Comparison of ENCODE assay signal across 9 mouse cellular contexts in the genomic region with DNA sequence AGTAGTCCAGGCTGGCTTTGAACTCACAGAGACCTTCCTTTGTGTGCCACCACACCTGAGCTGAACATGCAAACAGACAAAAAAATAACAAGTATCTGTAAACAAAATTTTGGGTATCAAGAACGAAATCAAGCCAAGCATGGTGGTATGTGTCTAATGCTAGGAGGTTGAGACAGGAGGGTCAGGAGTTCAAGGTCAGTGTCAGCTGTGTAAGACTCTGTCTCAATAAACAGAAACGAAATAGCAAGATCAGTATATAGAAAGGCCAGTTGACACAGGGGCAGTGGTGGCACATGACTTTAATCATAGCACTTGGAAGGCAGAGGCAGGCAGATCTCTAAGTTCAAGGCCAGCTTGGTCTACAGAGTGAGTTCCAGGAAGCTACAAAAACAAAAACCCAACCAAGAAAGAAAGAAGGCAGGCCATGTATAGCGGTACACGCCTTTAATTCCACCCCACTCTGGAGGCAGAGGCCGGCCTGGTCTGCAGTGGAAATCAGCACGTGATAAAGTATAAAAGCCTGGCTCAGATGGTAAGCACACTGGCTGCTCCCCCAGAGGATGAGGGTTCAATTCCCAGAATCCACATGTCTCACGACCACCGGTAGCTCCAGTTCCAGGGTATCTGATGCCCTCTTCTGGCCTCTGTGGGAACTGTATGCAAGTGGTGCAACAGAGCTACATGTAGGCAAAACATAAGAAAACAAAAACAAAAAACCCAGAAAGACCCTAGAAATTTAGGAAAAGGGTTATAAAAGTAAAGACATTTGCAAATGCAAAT. TPM values are rescaled to one million over a fixed set of nuclear protein-coding genes. Genes with fewer than 3 reads are reported as not detected.
DNase-seq lines count a peak whose midpoint lies in the region; ATAC-seq lines count a peak whose summit lies in the region.
"Had no signal": no experiment of that assay in that cellular context is flagged by ENCODE, and none has a peak within 500 bp of the region (broad histone marks: within the 10 kb centered on the region; RNA-seq: fewer than 3 reads in every experiment).

No protein-coding gene starts in this region.

- no peak overlapping the region for H3K27ac ChIP-seq in hindbrain, embryonic 11.5 days (ENCODE audit: low read depth, low read length)
- no peak overlapping the region for H3K27ac ChIP-seq in hindbrain, embryonic 13.5 days
- no peak overlapping the region for H3K27ac ChIP-seq in hindbrain, embryonic 14.5 days
- no peak overlapping the region for H3K27ac ChIP-seq in liver, embryonic 11.5 days (ENCODE audit: low read depth, low read length)
- no peak overlapping the region for H3K27ac ChIP-seq in neural tube, embryonic 12.5 days
- H3K27ac ChIP-seq: limb, embryonic 15.5 days had no signal

- peak; percentile 41; the same call in 1 of the 2 replicates for ATAC-seq in hindbrain, embryonic 11.5 days (ENCODE audit: low FRiP score)
- ATAC-seq in hindbrain, embryonic 13.5 days (ENCODE audit: low FRiP score) = no peak
- ATAC-seq in hindbrain, embryonic 14.5 days (ENCODE audit: low FRiP score) = 0 out of 2 replicates have a peak, but pooled peaks have one; percentile 57
- ATAC-seq in liver, embryonic 11.5 days (replicated peaks; ENCODE audit: low FRiP score) = 0 out of 2 replicates have a peak, but pooled peaks have one; percentile 14
- 0 out of 2 replicates have a peak, but pooled peaks have one; percentile 39 for ATAC-seq in neural tube, embryonic 12.5 days (ENCODE audit: low FRiP score, low read depth)

- DNase-seq in hindbrain, embryonic 11.5 days (ENCODE audit: low spot score) = peak; percentile 77
- peak; percentile 33 for DNase-seq in MEL-GATA-1-ER (ENCODE audit: extremely low read depth, low read depth)
- peak; percentile 30 for DNase-seq in embryo, embryonic 11.5 days (ENCODE audit: low read depth, low spot score)
- DNase-seq in hindbrain, embryonic 14.5 days (ENCODE audit: low spot score) = peak; percentile 68
- DNase-seq in liver, embryonic 11.5 days (ENCODE audit: low spot score) = no peak
- DNase-seq in urinary bladder, adult 2 months (ENCODE audit: low spot score) = no peak

- no peaks in the 10 kb centered on the region for H3K4me1 ChIP-seq in hindbrain, embryonic 11.5 days (replicated peaks; ENCODE audit: control insufficient read depth, insufficient read depth, low read length)
- H3K4me1 ChIP-seq in hindbrain, embryonic 13.5 days (replicated peaks) = no peaks in the 10 kb centered on the region
- no peaks in the 10 kb centered on the region for H3K4me1 ChIP-seq in hindbrain, embryonic 14.5 days (replicated peaks; ENCODE audit: control insufficient read depth, insufficient read depth, low read length)
- no peaks in the 10 kb centered on the region for H3K4me1 ChIP-seq in liver, embryonic 11.5 days (replicated peaks; ENCODE audit: control insufficient read depth, insufficient read depth, low read length)
- H3K4me1 ChIP-seq in neural tube, embryonic 12.5 days = no peaks in the 10 kb centered on the region
- H3K4me1 ChIP-seq: limb, embryonic 15.5 days had no signal

- H3K4me3 ChIP-seq in hindbrain, embryonic 11.5 days (ENCODE audit: low read depth, low read length) = no peak overlapping the region
- no peak overlapping the region for H3K4me3 ChIP-seq in hindbrain, embryonic 13.5 days
- H3K4me3 ChIP-seq in hindbrain, embryonic 14.5 days (replicated peaks; ENCODE audit: low read length) = no peak overlapping the region
- H3K4me3 ChIP-seq in liver, embryonic 11.5 days (ENCODE audit: low read depth, low read length) = no peak overlapping the region
- H3K4me3 ChIP-seq in neural tube, embryonic 12.5 days = no peak overlapping the region
- H3K4me3 ChIP-seq: limb, embryonic 15.5 days had no signal

- no peaks in the 10 kb centered on the region for H3K27me3 ChIP-seq in hindbrain, embryonic 11.5 days (ENCODE audit: control insufficient read depth, insufficient read depth, low read length)
- no peaks in the 10 kb centered on the region for H3K27me3 ChIP-seq in hindbrain, embryonic 13.5 days
- H3K27me3 ChIP-seq in hindbrain, embryonic 14.5 days (ENCODE audit: control insufficient read depth, insufficient read depth, low read length) = no peaks in the 10 kb centered on the region
- no peaks in the 10 kb centered on the region for H3K27me3 ChIP-seq in liver, embryonic 11.5 days (replicated peaks; ENCODE audit: control insufficient read depth, insufficient read depth, low read length)
- H3K27me3 ChIP-seq in neural tube, embryonic 12.5 days (replicated peaks) = no peaks in the 10 kb centered on the region
- H3K27me3 ChIP-seq: limb, embryonic 15.5 days had no signal

- no peaks in the 10 kb centered on the region for H3K36me3 ChIP-seq in hindbrain, embryonic 11.5 days (ENCODE audit: control insufficient read depth, insufficient read depth, low read length)
- H3K36me3 ChIP-seq in hindbrain, embryonic 13.5 days = peaks cover 51% of the 10 kb centered on the region
- peaks cover 67% of the 10 kb centered on the region for H3K36me3 ChIP-seq in hindbrain, embryonic 14.5 days (replicated peaks; ENCODE audit: control insufficient read depth, insufficient read depth)
- peaks cover 3% of the 10 kb centered on the region; the same call in 1 of the 2 replicates for H3K36me3 ChIP-seq in liver, embryonic 11.5 days (ENCODE audit: control insufficient read depth, insufficient read depth, low read length)
- H3K36me3 ChIP-seq in neural tube, embryonic 12.5 days = peaks cover 15% of the 10 kb centered on the region

- WGBS in hindbrain, embryonic 11.5 days = 55% methylated on average over 8 of the region's 8 CpGs
- 57% methylated on average over 8 of the region's 8 CpGs for WGBS in hindbrain, embryonic 13.5 days
- WGBS in hindbrain, embryonic 14.5 days = 56% methylated on average over 8 of the region's 8 CpGs
- WGBS in liver, embryonic 11.5 days = 55% methylated on average over 8 of the region's 8 CpGs
- WGBS in neural tube, embryonic 12.5 days = 58% methylated on average over 8 of the region's 8 CpGs

- no peak overlapping the region for H3K9ac ChIP-seq in hindbrain, embryonic 11.5 days (ENCODE audit: low read depth, low read length)
- no peak overlapping the region for H3K9ac ChIP-seq in hindbrain, embryonic 13.5 days
- no peak overlapping the region for H3K9ac ChIP-seq in hindbrain, embryonic 14.5 days
- no peak overlapping the region for H3K9ac ChIP-seq in liver, embryonic 11.5 days (ENCODE audit: low read depth, low read length)
- H3K9ac ChIP-seq in neural tube, embryonic 12.5 days = no peak overlapping the region
- H3K9ac ChIP-seq: limb, embryonic 15.5 days had no signal

- H3K4me2 ChIP-seq in hindbrain, embryonic 11.5 days (replicated peaks; ENCODE audit: low read depth, low read length) = no peak overlapping the region
- H3K4me2 ChIP-seq in hindbrain, embryonic 13.5 days = no peak overlapping the region
- no peak overlapping the region for H3K4me2 ChIP-seq in hindbrain, embryonic 14.5 days (replicated peaks)
- H3K4me2 ChIP-seq in liver, embryonic 11.5 days = no peak overlapping the region
- H3K4me2 ChIP-seq in neural tube, embryonic 12.5 days (replicated peaks) = no peak overlapping the region
- H3K4me2 ChIP-seq: limb, embryonic 15.5 days had no signal

- no peaks in the 10 kb centered on the region for H3K9me3 ChIP-seq in hindbrain, embryonic 11.5 days (ENCODE audit: control insufficient read depth, low read length)
- H3K9me3 ChIP-seq in hindbrain, embryonic 13.5 days = no peaks in the 10 kb centered on the region
- H3K9me3 ChIP-seq in hindbrain, embryonic 14.5 days (ENCODE audit: control insufficient read depth, low read length) = no peaks in the 10 kb centered on the region
- H3K9me3 ChIP-seq in liver, embryonic 11.5 days (ENCODE audit: control insufficient read depth, low read length) = no peaks in the 10 kb centered on the region
- no peaks in the 10 kb centered on the region for H3K9me3 ChIP-seq in neural tube, embryonic 12.5 days
- H3K9me3 ChIP-seq: limb, embryonic 15.5 days had no signal

RNA-seq across cellular contexts. Expression of a gene that starts 36.0 kb away (rescaled TPM):
- 7.7 and 8.3 TPM in 2 replicates for polyA plus RNA-seq in hindbrain, embryonic 11.5 days (2014; fragmentation: Nextera tagmentation; extraction: Ambion mirVana)
- polyA plus RNA-seq in hindbrain, embryonic 13.5 days (2015; fragmentation: Nextera tagmentation; extraction: Ambion mirVana) = 6.1 and 7.6 TPM in 2 replicates
- polyA plus RNA-seq in hindbrain, embryonic 14.5 days (2014; fragmentation: Nextera tagmentation; extraction: Ambion mirVana) = 10.1 and 10.3 TPM in 2 replicates
- polyA plus RNA-seq in liver, embryonic 11.5 days (2014; fragmentation: Nextera tagmentation; extraction: Ambion mirVana) = 20.0 TPM in 2 replicates
- polyA plus RNA-seq in neural tube, embryonic 12.5 days (2016; fragmentation: Nextera tagmentation; extraction: Ambion mirVana) = 9.1 TPM in 2 replicates
- polyA plus RNA-seq in urinary bladder, adult 2 months (2012; rRNA removed) = 14.3 and 17.1 TPM in 2 replicates

RNA-seq across cellular contexts. Expression of a gene that starts 59.4 kb away (rescaled TPM):
- polyA plus RNA-seq in hindbrain, embryonic 11.5 days (2014; fragmentation: Nextera tagmentation; extraction: Ambion mirVana) = 15.2 and 16.6 TPM in 2 replicates
- polyA plus RNA-seq in hindbrain, embryonic 13.5 days (2015; fragmentation: Nextera tagmentation; extraction: Ambion mirVana) = 16.5 and 17.3 TPM in 2 replicates
- 18.9 and 19.5 TPM in 2 replicates for polyA plus RNA-seq in hindbrain, embryonic 14.5 days (2014; fragmentation: Nextera tagmentation; extraction: Ambion mirVana)
- polyA plus RNA-seq in liver, embryonic 11.5 days (2014; fragmentation: Nextera tagmentation; extraction: Ambion mirVana) = 13.4 and 13.6 TPM in 2 replicates
- polyA plus RNA-seq in neural tube, embryonic 12.5 days (2016; fragmentation: Nextera tagmentation; extraction: Ambion mirVana) = 17.7 and 19.0 TPM in 2 replicates
- polyA plus RNA-seq in urinary bladder, adult 2 months (2012; rRNA removed) = 17.3 and 27.2 TPM in 2 replicates

Comparison
In these comparisons a context has a peak if more than half of its experiments do, and no peak if none do; other contexts are left out.
1. DNase-seq: peak in hindbrain, embryonic 11.5 days (single experiment), MEL-GATA-1-ER (single experiment), embryo, embryonic 11.5 days (single experiment) and hindbrain, embryonic 14.5 days (single experiment); none in liver, embryonic 11.5 days (single experiment) and urinary bladder, adult 2 months (single experiment).